Mouse (Mus musculus) Patski (cell line): ENCODE data around the gene Ap1ar. TPM values are rescaled to one million over a fixed set of nuclear protein-coding genes. Genes with fewer than 3 reads are reported as not detected.

Experiments
- ATAC-seq: fragments of 100-300 bp; one replicate; pipeline ENCODE4 v1.8.0; 2021
- CTCF ChIA-PET: fragments of 350-600 bp; sonication (Branson Sonifier 250); formaldehyde crosslinking; loops from one replicate; lab custom pipeline; 2022; ENCODE audit warnings: inconsistent platforms; lab: Charles Lee
- POLR2A ChIA-PET: fragments of 350-600 bp; sonication (Branson Sonifier 250); formaldehyde crosslinking; loops from one replicate; lab custom pipeline; 2022; ENCODE audit warnings: antibody characterized with exemption, inconsistent platforms; lab: Charles Lee
- DNase-seq: peaks from one replicate; pipeline ENCODE4 v3.0.0-alpha.2; 2011; ENCODE audit warnings: low read depth, low spot score
- H3K27me3 ChIP-seq: fragments of 371-371 bp; one replicate; pipeline ENCODE4 v1.5.1; 2021
- CTCF ChIP-seq: fragments of 100-300 bp; IDR thresholded peaks from one replicate; pipeline ENCODE4 v1.5.1; 2021
- in situ Hi-C: fragments of 300-500 bp; cut with MboI; formaldehyde crosslinking; loops from 3 replicates; pipeline ENCODE4 v1.11.1; 2018; ENCODE audit warnings: low pct_unique_long_range_greater_than_20kb, mixed read lengths
- polyA plus RNA-seq: library from polyadenylated mRNA; unstranded; gene quantifications from one replicate; pipeline ENCODE4 v1.2.3, GENCODE M21; 2021

Ap1ar gene
- polyA plus RNA-seq, 1 experiment from 2014 or later, result 166 TPM

- no peaks in the 10 kb centered on the region for H3K27me3 ChIP-seq
- DNase-seq (no peak), ATAC-seq (no peak)
- CTCF ChIA-PET, result no interaction called here
- POLR2A ChIA-PET, result no interaction called here
- in situ Hi-C loops, result no loop called here
- TF ChIP-seq CTCF, result no peak
These were observed 31.3 kb downstream of the Ap1ar start for GRCm38 (mm10) chr3:127805991-127806390.

- in situ Hi-C loops, result no loop called here
- POLR2A ChIA-PET, result interaction anchor here (0.5 kb wide), 1 partner anchor 13 kb away, joined by 7 read pairs; no protein-coding TSS in a partner anchor
- no peak for TF ChIP-seq CTCF
- no peaks in the 10 kb centered on the region for H3K27me3 ChIP-seq
- no peak for ATAC-seq
- DNase-seq, result no peak
- CTCF ChIA-PET, result no interaction called here
These were observed 32.3 kb downstream of the Ap1ar start for GRCm38 (mm10) chr3:127805071-127805470.

GRCm38 (mm10) chr3:127804439-127804838, 32.9 kb downstream of the Ap1ar start:
- no peaks in the 10 kb centered on the region for H3K27me3 ChIP-seq
- in situ Hi-C loops, result no loop called here
- TF ChIP-seq CTCF, result no peak
- ChIA-PET POLR2A (no interaction called here), CTCF (no interaction called here)
- no peak for DNase-seq
- ATAC-seq, result no peak

- no peak for DNase-seq
- in situ Hi-C loops, result no loop called here
- ATAC-seq, result no peak
- CTCF ChIA-PET, result interaction anchor here (1.2 kb wide), 1 partner anchor 102 kb away, joined by 3 read pairs; no protein-coding TSS in a partner anchor
- POLR2A ChIA-PET, result interaction anchor here (1.0 kb wide), 1 partner anchor 13 kb away, joined by 6 read pairs; no protein-coding TSS in a partner anchor
- no peaks in the 10 kb centered on the region for H3K27me3 ChIP-seq
- no peak for TF ChIP-seq CTCF
These were observed 34.5 kb downstream of the Ap1ar start for GRCm38 (mm10) chr3:127802814-127803213.

- no peak for TF ChIP-seq CTCF
- ChIA-PET CTCF (interaction anchor here (0.8 to 2.4 kb wide), 4 partner anchors 10 to 176 kb away, joined by 3 to 9 read pairs (median 3); no protein-coding TSS in a partner anchor), POLR2A (interaction anchor here (0.6 to 1.4 kb wide), 3 partner anchors 10 to 413 kb away, joined by 4 to 5 read pairs (median 4); no protein-coding TSS in a partner anchor)
- DNase-seq, result no peak
- H3K27me3 ChIP-seq, result no peaks in the 10 kb centered on the region
- in situ Hi-C loops, result no loop called here
- ATAC-seq, result peak; percentile 51
These were observed 36.2 kb downstream of the Ap1ar start for GRCm38 (mm10) chr3:127801162-127801561.

- no peaks in the 10 kb centered on the region for H3K27me3 ChIP-seq
- DNase-seq (no peak), ATAC-seq (no peak)
- in situ Hi-C loops, result no loop called here
- POLR2A ChIA-PET, result no interaction called here
- no peak for TF ChIP-seq CTCF
- CTCF ChIA-PET, result interaction anchor here (1.6 kb wide), 1 partner anchor 33 kb away, joined by 3 read pairs; no protein-coding TSS in a partner anchor
These were observed 41.1 kb downstream of the Ap1ar start for GRCm38 (mm10) chr3:127796271-127796670.

GRCm38 (mm10) chr3:127795762-127796161, 41.6 kb downstream of the Ap1ar start:
- H3K27me3 ChIP-seq, result no peaks in the 10 kb centered on the region
- ChIA-PET CTCF (interaction anchor here (1.6 kb wide), 1 partner anchor 33 kb away, joined by 3 read pairs; no protein-coding TSS in a partner anchor), POLR2A (no interaction called here)

GRCm38 (mm10) chr3:127793022-127793421, 44.3 kb downstream of the Ap1ar start:
- no peak for TF ChIP-seq CTCF
- ChIA-PET POLR2A (no interaction called here), CTCF (interaction anchor here (0.9 to 2.2 kb wide), 2 partner anchors 17 to 34 kb away, joined by 3 to 4 read pairs; no protein-coding TSS in a partner anchor)
- in situ Hi-C loops, result no loop called here
- H3K27me3 ChIP-seq, result no peaks in the 10 kb centered on the region
- no peak for ATAC-seq
- DNase-seq, result no peak

More at GRCm38 (mm10) chr3:127795762-127796161, 41.6 kb downstream of the Ap1ar start:
- no peak for TF ChIP-seq CTCF
- ATAC-seq (no peak), DNase-seq (no peak)
- in situ Hi-C loops, result no loop called here

GRCm38 (mm10) chr3:127791595-127792561, 45.4 kb downstream of the Ap1ar start:
- ATAC-seq (no peak), DNase-seq (no peak)
- in situ Hi-C loops, result no loop called here
- TF ChIP-seq CTCF, result no peak
- no peaks in the 10 kb centered on the region for H3K27me3 ChIP-seq
- ChIA-PET CTCF (interaction anchor here (0.8 to 2.2 kb wide), 7 partner anchors 9 to 167 kb away, joined by 3 to 4 read pairs (median 3); partner anchors contain the start of gene Alpk1), POLR2A (interaction anchor here (2.1 to 2.8 kb wide), 2 partner anchors 9 to 12 kb away, joined by 5 to 8 read pairs; partner anchors contain the start of gene Alpk1)

- CTCF ChIA-PET, result interaction anchor here (0.8 to 2.5 kb wide), 9 partner anchors 10 to 167 kb away, joined by 3 to 8 read pairs (median 3); partner anchors contain the start of gene Alpk1
- POLR2A ChIA-PET, result interaction anchor here (0.5 to 2.8 kb wide), 4 partner anchors 9 to 401 kb away, joined by 3 to 8 read pairs (median 4); partner anchors contain the start of gene Alpk1
- in situ Hi-C loops, result no loop called here
- no peak for ATAC-seq
- no peak for TF ChIP-seq CTCF
- no peak for DNase-seq
- H3K27me3 ChIP-seq, result no peaks in the 10 kb centered on the region
These were observed 46.3 kb downstream of the Ap1ar start for GRCm38 (mm10) chr3:127791056-127791483.
